ENCODE assay signal across 10 mouse cellular contexts in genomic region chr2:113595329-113596091, GRCm38 (mm10).
A peak's percentile ranks its signal among the peaks of the same experiment; 100 is the strongest.
DNase-seq lines count a peak whose midpoint lies in the region; TF ChIP-seq lines count a peak whose summit lies in the region.
"Had no signal": no experiment of that assay in that cellular context is flagged by ENCODE, and none has a peak within 500 bp of the region (broad histone marks: within the 10 kb centered on the region; RNA-seq: fewer than 3 reads in every experiment).

No protein-coding gene starts in this region.

- TF ChIP-seq POLR2A in kidney, adult 2 months (IDR thresholded peaks at IDR 0.05; ENCODE audit: low read depth, low read length) = no peak

- H3K27me3 ChIP-seq in kidney, adult 2 months (replicated peaks; ENCODE audit: control insufficient read depth, insufficient read depth, low read length) = no peaks in the 10 kb centered on the region
- no peaks in the 10 kb centered on the region for H3K27me3 ChIP-seq in heart, embryonic 10.5 days (ENCODE audit: insufficient read depth, poor library complexity, severe bottlenecking)
- H3K27me3 ChIP-seq: CH12.LX; liver, embryonic 13.5 days had no signal

- no peak overlapping the region for H3K27ac ChIP-seq in kidney, adult 2 months (ENCODE audit: insufficient read depth, low read depth, low read length)
- 0 out of 2 replicates have a peak overlapping the region, but pooled peaks have one; percentile 22 for H3K27ac ChIP-seq in heart, embryonic 10.5 days
- H3K27ac ChIP-seq: liver, embryonic 13.5 days had no signal

- DNase-seq in kidney, adult 2 months = peak; percentile 37
- DNase-seq in kidney, adult 18-20 months = no peak
- DNase-seq in adrenal gland, postnatal 25 days = peak; percentile 24
- DNase-seq in heart, embryonic 10.5 days (ENCODE audit: low spot score) = no peak
- peak; percentile 47 for DNase-seq in kidney, postnatal 14 days
- DNase-seq in retina, embryonic 14.5 days (ENCODE audit: low spot score) = peak; percentile 44
- DNase-seq in layer of hippocampus, adult 8-10 months (ENCODE audit: low spot score in 2 of 2) = no peak
- DNase-seq in thymus, postnatal 4 days = no peak
- DNase-seq: liver, embryonic 13.5 days had no signal

- no peaks in the 10 kb centered on the region for H3K4me1 ChIP-seq in kidney, adult 2 months (ENCODE audit: control insufficient read depth, insufficient read depth, low read length)
- H3K4me1 ChIP-seq in heart, embryonic 10.5 days = peaks cover 7% of the 10 kb centered on the region; the same call in 1 of the 2 replicates

- H3K4me3 ChIP-seq in kidney, adult 2 months (ENCODE audit: insufficient read depth, low read depth, low read length) = no peak overlapping the region
- peak overlapping the region; percentile 18; the same call in 1 of the 2 replicates for H3K4me3 ChIP-seq in heart, embryonic 10.5 days
- H3K4me3 ChIP-seq: liver, embryonic 13.5 days had no signal

- no peaks in the 10 kb centered on the region for H3K9me3 ChIP-seq in heart, embryonic 10.5 days
- H3K9me3 ChIP-seq: liver, embryonic 13.5 days had no signal

- TF ChIP-seq CTCF in kidney, adult 2 months (conservative IDR thresholded peaks at IDR 0.05; ENCODE audit: insufficient read depth, insufficient read length, low read depth, low read length) = no peak

- 55% methylated on average over 10 of the region's 10 CpGs for WGBS in kidney, adult 2 months
- 9% methylated on average over 10 of the region's 10 CpGs for WGBS in heart, embryonic 10.5 days

- peaks cover 2% of the 10 kb centered on the region; the same call in 1 of the 2 replicates for H3K36me3 ChIP-seq in kidney, adult 2 months (ENCODE audit: control insufficient read depth, insufficient read depth, low read length)
- H3K36me3 ChIP-seq in heart, embryonic 10.5 days = no peaks in the 10 kb centered on the region
- H3K36me3 ChIP-seq: liver, embryonic 13.5 days had no signal

Comparison
In these comparisons a context has a peak if more than half of its experiments do, and no peak if none do; other contexts are left out.
1. DNase-seq: peak in kidney, adult 2 months (single experiment), adrenal gland, postnatal 25 days (single experiment), kidney, postnatal 14 days (single experiment) and retina, embryonic 14.5 days (single experiment); none in kidney, adult 18-20 months (single experiment), heart, embryonic 10.5 days (single experiment), layer of hippocampus, adult 8-10 months (0 of 2) and thymus, postnatal 4 days (single experiment).